Mouse (Mus musculus): ENCODE data around the gene Gm11985. TPM values are rescaled to one million over a fixed set of nuclear protein-coding genes. Genes with fewer than 3 reads are reported as not detected.

Gene Gm11985
- polyA plus RNA-seq, 1 experiment from 2014 or later = not detected

DNA sequence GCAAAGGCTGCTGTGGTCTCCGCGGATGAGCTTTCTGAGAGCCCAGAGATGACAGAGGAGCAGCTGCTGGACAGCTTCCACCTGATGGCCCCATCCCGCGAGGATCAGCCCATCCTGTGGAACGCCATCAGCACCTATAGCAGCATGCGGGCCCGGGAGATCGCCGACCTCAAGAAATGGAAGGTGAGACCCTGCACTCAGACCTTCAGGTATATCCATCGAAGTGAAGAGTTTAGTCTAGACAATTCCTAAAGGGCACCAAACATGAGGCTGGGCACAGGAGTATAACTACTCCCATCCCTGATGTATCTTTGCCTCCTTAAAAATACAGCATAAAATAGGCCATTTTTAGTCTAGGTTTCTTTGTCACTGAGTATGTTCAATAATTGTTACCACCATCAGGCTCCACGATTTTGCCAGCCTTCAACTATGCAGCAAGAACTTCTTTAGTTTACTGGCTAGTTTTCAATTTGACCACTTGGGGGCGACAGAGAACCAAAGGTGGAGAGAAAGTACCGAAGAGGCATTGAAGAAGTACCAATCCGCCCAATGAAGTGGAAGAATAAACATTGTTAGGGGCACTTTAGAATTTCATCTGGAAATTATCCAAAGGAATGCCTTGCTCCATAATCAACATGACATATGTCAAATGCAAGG is 11.5 kb upstream of the Gm11985 start:
- H3K4me1 ChIP-seq (replicated peaks) = no peaks in the 10 kb centered on the region
- H3K9me3 ChIP-seq (replicated peaks) = no peaks in the 10 kb centered on the region
- no peaks in the 10 kb centered on the region for H3K36me3 ChIP-seq
- no peak overlapping the region for H3K4me2 ChIP-seq
- ATAC-seq (replicated peaks; ENCODE audit: insufficient number of reproducible peaks, insufficient read depth, low FRiP score, low read depth) = no peak
- H3K27me3 ChIP-seq = no peaks in the 10 kb centered on the region
- WGBS = 49% methylated on average over 14 of the region's 14 CpGs
- no peak overlapping the region for H3K4me3 ChIP-seq
- no peak overlapping the region for H3K9ac ChIP-seq
- no peak overlapping the region for H3K27ac ChIP-seq

DNA sequence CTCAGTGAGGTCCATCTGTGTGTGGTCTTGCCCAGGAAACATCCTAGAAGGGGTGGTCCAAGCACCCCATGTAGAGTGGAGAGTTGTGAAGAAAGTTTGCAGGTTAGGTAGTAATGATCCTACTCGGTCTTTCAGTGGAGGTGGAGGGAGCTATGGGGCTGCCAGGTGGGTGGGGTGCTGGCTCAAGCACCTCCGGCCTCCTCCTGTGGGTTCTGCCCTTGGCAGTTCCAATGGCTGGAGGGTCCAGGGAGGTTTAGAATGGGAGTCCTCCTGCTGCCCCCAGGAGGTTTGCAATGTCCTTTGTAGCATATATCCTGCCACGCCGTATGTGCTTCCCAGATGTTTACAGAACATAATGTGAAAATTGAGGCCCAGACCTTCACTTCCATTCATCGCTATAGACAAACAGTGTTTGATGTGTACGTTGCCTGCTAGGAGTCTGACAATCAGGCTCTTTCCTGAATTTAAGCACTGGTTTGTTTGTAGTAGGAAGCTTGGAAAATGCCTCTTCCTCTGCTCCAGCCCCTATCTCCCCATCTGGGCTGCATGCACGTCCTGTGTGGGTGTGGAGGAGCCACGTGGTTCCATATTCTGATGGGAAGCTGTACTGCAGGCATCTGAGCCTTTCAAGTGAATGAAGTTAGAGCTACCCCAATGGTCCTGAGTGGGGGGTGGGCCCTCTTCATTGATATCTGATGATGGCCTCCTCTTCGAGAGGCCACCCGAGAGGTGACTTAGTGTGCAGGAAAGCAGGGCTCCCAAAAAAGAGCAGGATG is 10.3 kb upstream of the Gm11985 start:
- H3K4me3 ChIP-seq = no peak overlapping the region
- no peaks in the 10 kb centered on the region for H3K27me3 ChIP-seq
- no peak; the same call in 1 of the 2 replicates for ATAC-seq (replicated peaks; ENCODE audit: insufficient number of reproducible peaks, insufficient read depth, low FRiP score, low read depth)
- no peaks in the 10 kb centered on the region for H3K36me3 ChIP-seq
- peak overlapping the region; percentile 17; the same call in 1 of the 2 replicates for H3K27ac ChIP-seq
- H3K4me2 ChIP-seq = no peak overlapping the region
- no peaks in the 10 kb centered on the region for H3K4me1 ChIP-seq (replicated peaks)
- no peak overlapping the region for H3K9ac ChIP-seq
- H3K9me3 ChIP-seq (replicated peaks) = no peaks in the 10 kb centered on the region
- 63% methylated on average over 10 of the region's 10 CpGs for WGBS

DNA sequence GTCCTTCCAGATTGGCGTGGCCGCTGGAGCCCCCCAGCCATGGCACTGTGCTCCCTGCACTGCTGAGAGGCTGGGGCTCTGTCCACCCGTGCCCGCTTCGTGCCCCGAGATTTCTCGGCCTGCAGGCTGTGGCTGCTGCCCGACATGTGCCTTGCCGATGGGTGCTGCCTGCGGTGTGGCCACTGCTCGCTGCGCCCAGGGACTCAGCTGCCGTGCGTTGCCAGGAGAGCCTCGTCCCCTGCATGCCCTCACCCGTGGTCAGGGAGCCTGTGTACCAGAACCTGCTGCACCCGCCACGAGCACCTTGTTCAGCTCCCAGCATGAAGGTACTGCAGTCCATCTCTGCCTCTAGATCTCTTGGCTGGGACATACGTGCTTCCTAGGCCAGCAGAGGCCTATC is 9.6 kb upstream of the Gm11985 start:
- no peak for ATAC-seq (replicated peaks; ENCODE audit: insufficient number of reproducible peaks, insufficient read depth, low FRiP score, low read depth)
- 92% methylated on average over 19 of the region's 19 CpGs for WGBS
- no peak overlapping the region for H3K27ac ChIP-seq

DNA sequence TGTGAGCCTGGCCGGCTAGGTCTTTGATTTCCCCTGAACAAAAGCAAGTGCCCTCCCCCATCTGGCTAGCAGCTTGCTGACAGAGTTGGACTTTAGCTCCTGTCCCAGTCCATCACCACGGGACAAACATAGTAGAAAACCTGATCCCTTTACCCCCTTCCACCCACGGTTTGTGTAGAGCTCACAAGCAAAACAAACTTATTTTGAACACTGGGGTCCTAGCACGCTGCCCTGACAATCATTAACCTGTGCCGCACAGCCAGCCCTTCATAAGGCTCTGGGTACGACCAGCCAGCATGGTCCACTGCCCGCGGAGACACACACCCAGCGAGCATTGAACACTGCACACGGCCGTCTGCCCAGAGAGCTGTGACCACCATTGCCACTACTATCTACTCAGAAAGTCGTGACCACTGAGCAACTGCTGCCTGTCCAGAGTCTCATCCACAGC is 9.1 kb upstream of the Gm11985 start, which contains the start of gene Igfbp1:
Gene Igfbp1, plus strand, starts transcription at position 292 of the 451 bp plus-strand sequence.
- no peak for ATAC-seq (replicated peaks; ENCODE audit: insufficient number of reproducible peaks, insufficient read depth, low FRiP score, low read depth)
- H3K27ac ChIP-seq = peak within 1 kb of the TSS; percentile 17; the same call in 1 of the 2 replicates
- H3K9me3 ChIP-seq (replicated peaks) = no peaks in the 10 kb centered on the region
- no peaks in the 10 kb centered on the region for H3K36me3 ChIP-seq
- 65% methylated on average over 12 of the region's 12 CpGs for WGBS
- no peak within 1 kb of the TSS for H3K4me3 ChIP-seq
- H3K27me3 ChIP-seq = no peaks in the 10 kb centered on the region
- H3K9ac ChIP-seq = no peak within 1 kb of the TSS
- H3K4me2 ChIP-seq = no peak within 1 kb of the TSS
- peaks cover 4% of the 10 kb centered on the region for H3K4me1 ChIP-seq (replicated peaks)

More for the DNA sequence above, 9.6 kb upstream of the Gm11985 start:
- Histone ChIP-seq H3K36me3 (no peaks in the 10 kb centered on the region), H3K4me3 (no peak overlapping the region), H3K9ac (no peak overlapping the region), H3K9me3 (replicated peaks) (no peaks in the 10 kb centered on the region), H3K4me1 (replicated peaks) (no peaks in the 10 kb centered on the region), H3K27me3 (no peaks in the 10 kb centered on the region), H3K4me2 (no peak overlapping the region)

DNA sequence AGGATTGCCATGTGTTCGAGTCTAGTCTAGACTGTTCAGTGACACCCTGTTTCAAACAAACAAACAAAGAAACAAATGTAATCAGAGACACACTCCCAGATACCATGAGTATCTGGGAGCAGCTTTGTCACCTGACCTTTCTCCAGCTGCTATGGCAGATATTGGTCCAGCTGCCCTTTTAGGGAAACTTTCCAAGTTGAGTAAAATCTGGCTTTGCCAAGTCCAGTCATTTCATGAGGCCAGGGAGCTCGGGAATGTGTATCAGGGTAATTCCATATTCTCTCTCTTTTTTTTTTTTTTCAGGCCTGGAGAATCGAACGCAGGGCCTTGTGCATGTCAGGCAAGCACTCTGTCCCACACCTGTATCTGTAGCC is 6.9 kb upstream of the Gm11985 start:
- Histone ChIP-seq H3K27me3 (no peaks in the 10 kb centered on the region), H3K9ac (no peak overlapping the region)
- 77% methylated on average over 4 of the region's 4 CpGs for WGBS

DNA sequence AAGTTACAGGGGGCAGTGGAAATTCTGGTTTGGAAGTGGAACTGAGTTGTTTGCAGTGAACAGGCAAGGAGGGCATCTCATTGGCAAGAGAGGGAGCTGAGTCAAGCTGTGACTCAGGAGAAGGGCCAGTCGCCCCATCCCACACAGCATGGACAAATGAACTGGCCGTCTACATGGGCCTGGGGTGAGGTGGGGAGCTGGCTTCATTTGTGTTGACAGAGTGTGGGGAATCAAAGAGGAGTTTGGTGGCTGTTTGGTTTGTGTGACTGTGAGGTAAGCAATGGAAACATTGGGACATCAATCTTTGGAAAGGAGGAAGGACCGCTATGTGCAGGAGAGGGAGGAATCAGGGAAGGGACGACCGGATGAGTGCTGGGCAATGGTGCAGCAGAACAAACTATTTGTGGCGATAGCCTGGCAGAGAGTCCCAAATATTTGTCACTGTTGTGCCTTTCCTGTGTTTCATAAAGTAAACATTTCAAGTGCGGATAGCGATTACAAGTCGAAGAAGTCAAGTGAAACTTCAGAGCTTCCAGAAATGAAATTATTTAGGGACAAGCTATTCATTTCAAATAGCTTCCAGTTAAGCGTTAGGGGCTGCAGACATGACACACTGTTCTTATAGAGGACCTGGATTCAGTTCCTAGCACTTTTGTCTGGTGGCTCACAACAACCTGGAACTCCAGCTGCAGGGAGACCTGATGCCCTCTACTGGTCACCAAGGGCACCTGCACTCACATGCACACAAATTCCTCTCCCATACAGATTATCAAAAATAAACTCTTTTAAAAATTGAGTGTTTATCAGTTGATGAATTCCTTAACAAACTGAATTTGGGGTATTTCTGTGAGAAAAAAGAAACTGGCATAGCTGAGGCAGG is 6.3 kb upstream of the Gm11985 start:
- H3K27ac ChIP-seq = no peak overlapping the region
- peaks cover 8% of the 10 kb centered on the region for H3K4me1 ChIP-seq (replicated peaks)
- 90% methylated on average over 10 of the region's 10 CpGs for WGBS
- no peaks in the 10 kb centered on the region for H3K9me3 ChIP-seq (replicated peaks)
- no peak overlapping the region for H3K9ac ChIP-seq
- H3K4me3 ChIP-seq = no peak overlapping the region
- H3K4me2 ChIP-seq = no peak overlapping the region
- no peaks in the 10 kb centered on the region for H3K27me3 ChIP-seq
- no peak for ATAC-seq (replicated peaks; ENCODE audit: insufficient number of reproducible peaks, insufficient read depth, low FRiP score, low read depth)
- no peaks in the 10 kb centered on the region for H3K36me3 ChIP-seq

More for the DNA sequence above, 6.9 kb upstream of the Gm11985 start:
- Histone ChIP-seq H3K4me2 (no peak overlapping the region), H3K9me3 (replicated peaks) (no peaks in the 10 kb centered on the region), H3K4me1 (replicated peaks) (peaks cover 8% of the 10 kb centered on the region), H3K4me3 (no peak overlapping the region), H3K27ac (no peak overlapping the region), H3K36me3 (no peaks in the 10 kb centered on the region)
- no peak for ATAC-seq (replicated peaks; ENCODE audit: insufficient number of reproducible peaks, insufficient read depth, low FRiP score, low read depth)

DNA sequence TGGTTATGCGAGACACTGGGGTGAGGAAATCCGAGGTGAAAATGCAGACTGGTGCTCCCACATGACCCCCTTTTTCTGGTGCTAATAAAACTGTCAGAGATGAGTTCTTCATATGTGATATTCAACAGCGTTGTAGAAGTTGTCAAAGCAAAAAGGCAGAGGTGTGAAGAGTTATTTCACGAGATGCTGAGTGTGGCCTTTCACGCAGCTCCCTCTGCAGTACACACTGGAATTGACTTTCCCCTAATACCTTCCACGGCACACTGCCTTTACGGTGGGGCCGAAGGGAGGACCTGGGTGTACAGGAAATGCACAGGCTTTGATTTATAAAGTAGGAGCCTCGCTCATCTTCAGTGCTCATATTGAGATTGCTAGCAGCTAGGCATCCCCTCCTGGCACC is 4.8 kb upstream of the Gm11985 start:
- Histone ChIP-seq H3K27ac (no peak overlapping the region), H3K4me2 (no peak overlapping the region), H3K4me3 (no peak overlapping the region), H3K4me1 (replicated peaks) (peaks cover 8% of the 10 kb centered on the region), H3K36me3 (no peaks in the 10 kb centered on the region), H3K27me3 (no peaks in the 10 kb centered on the region), H3K9me3 (replicated peaks) (no peaks in the 10 kb centered on the region), H3K9ac (no peak overlapping the region)
- ATAC-seq (replicated peaks; ENCODE audit: insufficient number of reproducible peaks, insufficient read depth, low FRiP score, low read depth) = no peak
- 55% methylated on average over 9 of the region's 9 CpGs for WGBS

DNA sequence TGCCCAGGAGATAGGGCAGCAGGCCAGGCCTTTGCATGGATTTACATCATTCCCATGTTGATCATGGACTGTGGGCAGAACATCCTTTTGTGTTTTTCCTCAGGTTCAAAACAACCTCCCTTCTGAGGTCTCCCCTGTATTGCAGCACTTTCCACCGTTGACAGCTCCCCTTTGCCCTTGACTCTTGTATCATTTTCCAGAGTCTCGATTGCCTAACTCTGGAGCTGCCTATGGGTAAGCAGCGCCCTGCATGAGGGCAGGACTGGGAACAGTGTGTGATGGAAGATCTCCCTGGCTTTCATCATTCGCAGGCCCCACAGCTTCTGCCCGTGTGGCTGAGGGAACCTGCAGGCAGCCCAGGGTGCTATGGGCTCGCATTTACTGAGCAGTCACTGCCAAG is 4.3 kb upstream of the Gm11985 start:
- no peak for ATAC-seq (replicated peaks; ENCODE audit: insufficient number of reproducible peaks, insufficient read depth, low FRiP score, low read depth)
- Histone ChIP-seq H3K4me2 (no peak overlapping the region), H3K27me3 (no peaks in the 10 kb centered on the region), H3K4me3 (no peak overlapping the region), H3K9me3 (replicated peaks) (no peaks in the 10 kb centered on the region), H3K4me1 (replicated peaks) (peaks cover 8% of the 10 kb centered on the region), H3K9ac (no peak overlapping the region), H3K36me3 (no peaks in the 10 kb centered on the region), H3K27ac (no peak overlapping the region)
- WGBS = 30% methylated on average over 6 of the region's 6 CpGs

DNA sequence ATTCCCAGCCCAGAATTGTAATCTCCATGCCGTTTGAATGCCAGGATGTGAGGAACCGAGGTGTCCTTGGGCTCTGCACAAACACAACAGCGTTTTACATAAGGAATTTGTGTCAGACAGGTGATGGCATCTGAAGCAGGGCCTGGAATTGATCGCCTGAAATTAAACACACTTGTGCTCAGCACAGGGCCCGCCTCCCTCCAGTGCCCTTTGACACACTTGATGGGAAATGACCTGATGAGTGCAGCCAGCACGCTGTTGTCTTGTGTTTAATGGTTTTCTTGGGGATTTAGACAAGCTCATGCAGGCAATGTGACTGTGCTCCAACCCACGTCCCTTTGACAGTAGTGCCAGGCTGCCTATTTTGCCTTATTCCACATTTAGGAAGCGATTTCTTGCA is 897 bp downstream of the Gm11985 start:
- peaks cover 9% of the 10 kb centered on the region for H3K4me1 ChIP-seq (replicated peaks)
- no peak for ATAC-seq (replicated peaks; ENCODE audit: insufficient number of reproducible peaks, insufficient read depth, low FRiP score, low read depth)
- 66% methylated on average over 8 of the region's 8 CpGs for WGBS
- no peak overlapping the region for H3K27ac ChIP-seq
- H3K36me3 ChIP-seq = no peaks in the 10 kb centered on the region
- no peaks in the 10 kb centered on the region for H3K9me3 ChIP-seq (replicated peaks)
- no peak overlapping the region for H3K9ac ChIP-seq
- H3K4me2 ChIP-seq = no peak overlapping the region
- H3K27me3 ChIP-seq = no peaks in the 10 kb centered on the region
- H3K4me3 ChIP-seq = no peak overlapping the region

DNA sequence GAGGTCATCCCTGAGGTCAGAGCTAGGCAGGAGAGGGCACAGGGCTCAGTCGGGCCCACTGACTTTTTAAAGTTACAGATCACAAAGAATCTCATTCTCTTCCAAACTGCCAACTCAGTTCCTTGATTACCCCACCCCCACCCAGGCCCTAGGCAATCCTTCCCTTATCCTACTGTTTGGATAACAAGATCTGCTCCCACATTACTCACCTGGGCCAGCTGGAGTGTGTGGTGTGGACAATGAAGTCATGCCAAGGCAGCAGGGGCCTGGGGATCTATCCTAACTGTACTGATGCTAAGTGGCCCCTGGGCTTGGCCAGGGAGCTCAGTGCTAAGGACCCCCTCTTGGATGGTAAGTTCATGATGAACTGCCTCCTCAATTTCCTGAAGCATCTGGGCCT is 3.9 kb downstream of the Gm11985 start:
- 62% methylated on average over 1 of the region's 1 CpGs for WGBS

DNA sequence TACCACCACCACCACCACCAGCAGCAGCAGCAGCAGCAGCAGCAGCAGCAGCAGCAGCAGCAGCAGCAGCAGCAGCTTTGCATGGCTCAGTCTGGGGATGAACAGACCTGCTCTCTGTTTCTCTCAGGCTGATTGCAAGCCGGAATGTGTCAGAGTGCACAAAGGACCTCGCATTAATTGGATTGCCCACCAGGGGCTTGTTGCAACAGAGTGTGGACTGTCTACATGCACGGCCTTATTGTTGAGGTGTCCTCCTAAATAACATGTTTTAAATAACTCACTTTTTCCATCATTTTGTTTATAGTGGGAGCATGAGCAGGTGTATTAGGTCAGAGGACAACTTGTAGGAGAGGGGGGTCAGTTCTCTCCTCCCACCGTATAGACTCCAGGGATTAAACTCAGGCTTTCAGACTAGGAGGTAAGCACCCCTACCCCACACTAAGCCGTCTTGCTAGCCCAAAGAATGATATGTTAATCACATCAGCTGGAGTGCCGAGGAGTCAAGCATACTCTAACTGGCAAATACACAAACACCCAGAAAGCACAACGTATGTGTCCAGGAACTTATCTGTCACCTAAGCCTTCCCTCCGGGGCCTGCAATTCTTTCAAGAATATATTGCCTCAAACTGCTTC is 5.8 kb downstream of the Gm11985 start:
- no peak overlapping the region for H3K4me2 ChIP-seq
- WGBS = 49% methylated on average over 8 of the region's 8 CpGs

More for the DNA sequence above, 3.9 kb downstream of the Gm11985 start:
- Histone ChIP-seq H3K36me3 (no peaks in the 10 kb centered on the region), H3K27me3 (no peaks in the 10 kb centered on the region), H3K4me3 (no peak overlapping the region), H3K9me3 (replicated peaks) (no peaks in the 10 kb centered on the region), H3K4me2 (no peak overlapping the region), H3K27ac (no peak overlapping the region), H3K4me1 (replicated peaks) (peaks cover 6% of the 10 kb centered on the region; the same call in 1 of the 2 replicates), H3K9ac (no peak overlapping the region)
- ATAC-seq (replicated peaks; ENCODE audit: insufficient number of reproducible peaks, insufficient read depth, low FRiP score, low read depth) = no peak

More for the DNA sequence above, 5.8 kb downstream of the Gm11985 start:
- Histone ChIP-seq H3K9me3 (replicated peaks) (no peaks in the 10 kb centered on the region), H3K36me3 (no peaks in the 10 kb centered on the region), H3K27ac (no peak overlapping the region), H3K27me3 (no peaks in the 10 kb centered on the region), H3K4me3 (no peak overlapping the region), H3K9ac (no peak overlapping the region), H3K4me1 (replicated peaks) (peaks cover 6% of the 10 kb centered on the region; the same call in 1 of the 2 replicates)
- no peak for ATAC-seq (replicated peaks; ENCODE audit: insufficient number of reproducible peaks, insufficient read depth, low FRiP score, low read depth)
